Mouse (Mus musculus) kidney, embryonic 16.5 days (tissue): ENCODE measurements around the gene Wnk2. TPM values are rescaled to one million over a fixed set of nuclear protein-coding genes. Genes with fewer than 3 reads are reported as not detected.
A peak's percentile ranks its signal among the peaks of the same experiment; 100 is the strongest.

ENCODE experiments used
- ATAC-seq: fragments of 200-750 bp; cut with Nextera tagmentation; 2 replicates; pipeline ENCODE4 v1.8.0; 2017; ENCODE audit warnings: moderate TSS enrichment; ENCODE audit not compliant: low FRiP score, low TSS enrichment
- H3K27ac ChIP-seq: fragments of 300-500 bp; sonication (generic); 2 replicates; pipeline ENCODE4 v1.5.1; 2014; ENCODE audit warnings: low read length
- H3K27me3 ChIP-seq: fragments of 300-500 bp; sonication (generic); 2 replicates; pipeline ENCODE4 v1.6.1; 2014; ENCODE audit warnings: low read length, control low read depth, mixed read lengths; ENCODE audit not compliant: insufficient read depth
- H3K36me3 ChIP-seq: fragments of 300-500 bp; sonication (generic); 2 replicates; pipeline ENCODE4 v1.6.1; 2014; ENCODE audit warnings: low read length, control low read depth, mixed read lengths; ENCODE audit not compliant: insufficient read depth
- H3K4me1 ChIP-seq: fragments of 300-500 bp; sonication (generic); 2 replicates; pipeline ENCODE4 v1.6.1; 2014; ENCODE audit warnings: low read length, control low read depth, mixed read lengths; ENCODE audit not compliant: insufficient read depth
- H3K4me2 ChIP-seq: fragments of 300-500 bp; sonication (generic); replicated peaks from 2 replicates; pipeline ENCODE4 v1.6.1; 2014; ENCODE audit warnings: low read depth, low read length
- H3K4me3 ChIP-seq: fragments of 300-500 bp; sonication (generic); 2 replicates; pipeline ENCODE4 v1.5.1; 2014; ENCODE audit warnings: mild to moderate bottlenecking, low read length
- H3K9ac ChIP-seq: fragments of 300-500 bp; sonication (generic); replicated peaks from 2 replicates; pipeline ENCODE4 v1.6.1; 2014; ENCODE audit warnings: low read length
- H3K9me3 ChIP-seq: fragments of 300-500 bp; sonication (generic); 2 replicates; pipeline ENCODE4 v1.6.1; 2016; ENCODE audit warnings: low read length, control low read depth
- WGBS: fragments of 180-500 bp; shearing (Covaris S2); extraction: QIAGEN DNeasy Blood & Tissue Kit; methylation state at CpG from one replicate; pipeline ENCODE4 v1.1.7; 2014; 5-methylcytosine and 5-hydroxymethylcytosine counted together
- polyA plus RNA-seq: library from polyadenylated mRNA; unstranded; fragments of >200 nt; fragmentation: Nextera tagmentation; extraction: Ambion mirVana; gene quantifications from 2 replicates; pipeline ENCODE4 v1.2.1, GENCODE M21; 2015

The Wnk2 gene
- polyA plus RNA-seq, 1 experiment from 2014 or later: 1.0 TPM

- no peak for ATAC-seq
- no peak overlapping the region for H3K4me3 ChIP-seq
- WGBS: 60% methylated on average over 4 of the region's 4 CpGs
- H3K36me3 ChIP-seq: no peaks in the 10 kb centered on the region
- H3K4me1 ChIP-seq: peaks cover 12% of the 10 kb centered on the region
- no peak overlapping the region for H3K9ac ChIP-seq
- H3K27ac ChIP-seq: no peak overlapping the region
- H3K9me3 ChIP-seq: no peaks in the 10 kb centered on the region
- H3K4me2 ChIP-seq: no peak overlapping the region
- no peaks in the 10 kb centered on the region for H3K27me3 ChIP-seq
These were observed 16.4 kb downstream of the Wnk2 start for GRCm38 (mm10) chr13:49131342-49131855.

- no peak for ATAC-seq
- Histone ChIP-seq H3K27me3 (no peaks in the 10 kb centered on the region), H3K27ac (no peak overlapping the region), H3K9me3 (no peaks in the 10 kb centered on the region), H3K9ac (no peak overlapping the region), H3K4me2 (no peak overlapping the region), H3K4me1 (peaks cover 12% of the 10 kb centered on the region), H3K36me3 (no peaks in the 10 kb centered on the region), H3K4me3 (no peak overlapping the region)
- WGBS: 32% methylated on average over 4 of the region's 4 CpGs
These were observed 18.0 kb downstream of the Wnk2 start for GRCm38 (mm10) chr13:49129845-49130244.

- Histone ChIP-seq H3K27ac (no peak overlapping the region), H3K27me3 (no peaks in the 10 kb centered on the region), H3K36me3 (no peaks in the 10 kb centered on the region), H3K9ac (no peak overlapping the region), H3K4me1 (peaks cover 12% of the 10 kb centered on the region), H3K9me3 (no peaks in the 10 kb centered on the region), H3K4me2 (no peak overlapping the region), H3K4me3 (no peak overlapping the region)
- WGBS: 92% methylated on average over 1 of the region's 1 CpGs
- no peak for ATAC-seq
These were observed 18.7 kb downstream of the Wnk2 start for GRCm38 (mm10) chr13:49129154-49129553.

- ATAC-seq: peak; percentile 69; the same call in 1 of the 2 replicates
- Histone ChIP-seq H3K4me1 (peaks cover 12% of the 10 kb centered on the region), H3K27ac (no peak overlapping the region), H3K4me3 (0 out of 2 replicates have a peak overlapping the region, but pooled peaks have one; percentile 8), H3K36me3 (no peaks in the 10 kb centered on the region), H3K9me3 (no peaks in the 10 kb centered on the region), H3K9ac (no peak overlapping the region), H3K4me2 (peak overlapping the region; percentile 20), H3K27me3 (no peaks in the 10 kb centered on the region)
- 29% methylated on average over 15 of the region's 15 CpGs for WGBS
These were observed 19.8 kb downstream of the Wnk2 start for GRCm38 (mm10) chr13:49127844-49128631.

GRCm38 (mm10) chr13:49122106-49122505, 25.7 kb downstream of the Wnk2 start:
- 84% methylated on average over 4 of the region's 4 CpGs for WGBS
- H3K4me2 ChIP-seq: no peak overlapping the region
- H3K9me3 ChIP-seq: no peaks in the 10 kb centered on the region
- no peaks in the 10 kb centered on the region for H3K27me3 ChIP-seq
- H3K36me3 ChIP-seq: no peaks in the 10 kb centered on the region
- H3K27ac ChIP-seq: no peak overlapping the region
- no peak overlapping the region for H3K9ac ChIP-seq
- no peaks in the 10 kb centered on the region for H3K4me1 ChIP-seq
- no peak overlapping the region for H3K4me3 ChIP-seq
- ATAC-seq: no peak

GRCm38 (mm10) chr13:49117563-49117962, 30.3 kb downstream of the Wnk2 start:
- H3K27me3 ChIP-seq: no peaks in the 10 kb centered on the region
- H3K9me3 ChIP-seq: no peaks in the 10 kb centered on the region
- H3K9ac ChIP-seq: no peak overlapping the region
- no peaks in the 10 kb centered on the region for H3K4me1 ChIP-seq
- no peak overlapping the region for H3K4me2 ChIP-seq
- H3K36me3 ChIP-seq: no peaks in the 10 kb centered on the region
- no peak for ATAC-seq
- WGBS: 91% methylated on average over 8 of the region's 8 CpGs
- no peak overlapping the region for H3K27ac ChIP-seq
- no peak overlapping the region for H3K4me3 ChIP-seq

- 83% methylated on average over 14 of the region's 14 CpGs for WGBS
- H3K4me2 ChIP-seq: no peak overlapping the region
- H3K4me3 ChIP-seq: no peak overlapping the region
- H3K27me3 ChIP-seq: no peaks in the 10 kb centered on the region
- ATAC-seq: no peak
- H3K36me3 ChIP-seq: no peaks in the 10 kb centered on the region
- H3K4me1 ChIP-seq: no peaks in the 10 kb centered on the region
- no peak overlapping the region for H3K27ac ChIP-seq
- no peak overlapping the region for H3K9ac ChIP-seq
- H3K9me3 ChIP-seq: no peaks in the 10 kb centered on the region
These were observed 32.9 kb downstream of the Wnk2 start for GRCm38 (mm10) chr13:49114921-49115320.

- Histone ChIP-seq H3K27ac (no peak overlapping the region), H3K27me3 (no peaks in the 10 kb centered on the region), H3K4me3 (no peak overlapping the region), H3K9ac (no peak overlapping the region), H3K9me3 (no peaks in the 10 kb centered on the region), H3K4me2 (no peak overlapping the region), H3K36me3 (no peaks in the 10 kb centered on the region), H3K4me1 (no peaks in the 10 kb centered on the region)
- ATAC-seq: no peak
- WGBS: 55% methylated on average over 4 of the region's 4 CpGs
These were observed 33.7 kb downstream of the Wnk2 start for GRCm38 (mm10) chr13:49114116-49114515.

- Histone ChIP-seq H3K9ac (no peak overlapping the region), H3K27me3 (no peaks in the 10 kb centered on the region), H3K4me3 (no peak overlapping the region), H3K36me3 (no peaks in the 10 kb centered on the region), H3K27ac (no peak overlapping the region), H3K4me2 (no peak overlapping the region), H3K9me3 (no peaks in the 10 kb centered on the region), H3K4me1 (no peaks in the 10 kb centered on the region)
- 22% methylated on average over 4 of the region's 4 CpGs for WGBS
- ATAC-seq: no peak
These were observed 34.5 kb downstream of the Wnk2 start for GRCm38 (mm10) chr13:49113345-49113744.

- Histone ChIP-seq H3K27me3 (no peaks in the 10 kb centered on the region), H3K27ac (no peak overlapping the region), H3K9ac (no peak overlapping the region), H3K9me3 (no peaks in the 10 kb centered on the region), H3K4me3 (no peak overlapping the region), H3K36me3 (no peaks in the 10 kb centered on the region), H3K4me2 (no peak overlapping the region), H3K4me1 (no peaks in the 10 kb centered on the region)
- WGBS: 74% methylated on average over 8 of the region's 8 CpGs
- ATAC-seq: no peak
These were observed 35.2 kb downstream of the Wnk2 start for GRCm38 (mm10) chr13:49112652-49113051.
